Mouse (Mus musculus) embryonic fibroblast, embryonic 13.5 days (primary cell): ENCODE data around the gene Scamp5. TPM values are rescaled to one million over a fixed set of nuclear protein-coding genes. Genes with fewer than 3 reads are reported as not detected.
A peak's percentile ranks its signal among the peaks of the same experiment; 100 is the strongest.

Experiments used
- H3K27ac ChIP-seq: 2 replicates; pipeline ENCODE4 v1.5.1; 2012; ENCODE audit warnings: low read length, control low read depth, inconsistent platforms; ENCODE audit not compliant: insufficient read depth
- H3K4me1 ChIP-seq: 2 replicates; pipeline ENCODE4 v1.6.1; 2011; ENCODE audit warnings: low read length; ENCODE audit not compliant: control insufficient read depth, insufficient read depth
- H3K4me3 ChIP-seq: 2 replicates; pipeline ENCODE4 v1.5.1; 2011; ENCODE audit warnings: mild to moderate bottlenecking, control low read depth, low read length; ENCODE audit not compliant: insufficient read depth
- CTCF ChIP-seq: IDR thresholded peaks from 2 replicates; pipeline ENCODE4 v1.5.1; 2011; ENCODE audit warnings: mild to moderate bottlenecking, control low read depth, low read length, moderate library complexity, borderline replicate concordance; ENCODE audit not compliant: insufficient read depth
- POLR2A ChIP-seq: IDR thresholded peaks from 2 replicates; pipeline ENCODE4 v1.6.1; 2011; ENCODE audit warnings: low read depth, mild to moderate bottlenecking, control low read depth, low read length, moderate library complexity
- polyA plus RNA-seq: library from polyadenylated mRNA; stranded (reverse); fragments of >200 nt; gene quantifications from 2 replicates; pipeline ENCODE4 v1.2.4, GENCODE M21; 2011; ENCODE audit warnings: low read depth; ENCODE audit not compliant: missing spikeins, insufficient read length

Gene Scamp5
- polyA plus RNA-seq, 1 experiment, result 26.1 TPM

- TF ChIP-seq POLR2A (no peak), CTCF (no peak)
- no peak overlapping the region for H3K4me3 ChIP-seq
- no peak overlapping the region for H3K27ac ChIP-seq
- no peaks in the 10 kb centered on the region for H3K4me1 ChIP-seq
These were observed 14.3 kb downstream of the Scamp5 start for GRCm38 (mm10) chr9:57453516-57453915.

GRCm38 (mm10) chr9:57452624-57453462 lies 15.0 kb downstream of the Scamp5 start:
- Histone ChIP-seq H3K27ac (no peak overlapping the region), H3K4me3 (no peak overlapping the region), H3K4me1 (no peaks in the 10 kb centered on the region)
- no peak for TF ChIP-seq POLR2A
- TF ChIP-seq CTCF, result no peak

GRCm38 (mm10) chr9:57449715-57450114 lies 18.1 kb downstream of the Scamp5 start:
- H3K4me1 ChIP-seq, result no peaks in the 10 kb centered on the region
- no peak overlapping the region for H3K4me3 ChIP-seq
- H3K27ac ChIP-seq, result no peak overlapping the region
- TF ChIP-seq CTCF, result no peak
- TF ChIP-seq POLR2A, result no peak

- Histone ChIP-seq H3K4me3 (no peak overlapping the region), H3K27ac (no peak overlapping the region), H3K4me1 (peaks cover 12% of the 10 kb centered on the region)
- TF ChIP-seq POLR2A (no peak), CTCF (no peak)
These were observed 27.2 kb downstream of the Scamp5 start for GRCm38 (mm10) chr9:57440620-57441019.

- peak within 1 kb of the TSS; percentile 69 for H3K4me3 ChIP-seq
- H3K4me1 ChIP-seq, result peaks cover 12% of the 10 kb centered on the region
- peak within 1 kb of the TSS; percentile 78 for H3K27ac ChIP-seq
- TF ChIP-seq CTCF, result no peak
- TF ChIP-seq POLR2A, result peak; percentile 90
These were observed 28.2 kb downstream of the Scamp5 start, which contains the start of gene Ppcdc for GRCm38 (mm10) chr9:57439522-57440295. Gene Ppcdc, minus strand, starts transcription at chr9:57440124.

GRCm38 (mm10) chr9:57439083-57439482 lies 28.8 kb downstream of the Scamp5 start:
- TF ChIP-seq CTCF (no peak), POLR2A (peak; percentile 37; the same call in 1 of the 2 replicates)
- peak overlapping the region; percentile 78 for H3K27ac ChIP-seq
- peaks cover 12% of the 10 kb centered on the region for H3K4me1 ChIP-seq
- H3K4me3 ChIP-seq, result peak overlapping the region; percentile 69

GRCm38 (mm10) chr9:57437896-57438614 lies 29.8 kb downstream of the Scamp5 start:
- TF ChIP-seq CTCF, result no peak
- no peak for TF ChIP-seq POLR2A
- Histone ChIP-seq H3K4me1 (peaks cover 15% of the 10 kb centered on the region), H3K27ac (peak overlapping the region; percentile 43; the same call in 1 of the 2 replicates), H3K4me3 (no peak overlapping the region)

GRCm38 (mm10) chr9:57436166-57436565 lies 31.7 kb downstream of the Scamp5 start:
- no peak for TF ChIP-seq CTCF
- TF ChIP-seq POLR2A, result no peak
- peaks cover 18% of the 10 kb centered on the region for H3K4me1 ChIP-seq
- no peak overlapping the region for H3K4me3 ChIP-seq
- H3K27ac ChIP-seq, result no peak overlapping the region

GRCm38 (mm10) chr9:57434405-57435165 lies 33.3 kb downstream of the Scamp5 start:
- Histone ChIP-seq H3K27ac (no peak overlapping the region), H3K4me1 (peaks cover 18% of the 10 kb centered on the region), H3K4me3 (no peak overlapping the region)
- TF ChIP-seq POLR2A, result no peak
- no peak for TF ChIP-seq CTCF
